Mouse (Mus musculus) liver, embryonic 14.5 days (tissue): ENCODE results near the gene Nup93. TPM values are rescaled to one million over a fixed set of nuclear protein-coding genes. Genes with fewer than 3 reads are reported as not detected.

Experiments used
- ATAC-seq: fragments of 200-750 bp; cut with Nextera tagmentation; 2 replicates; pipeline ENCODE4 v1.8.0; 2017; ENCODE audit warnings: moderate number of reproducible peaks, mild to moderate bottlenecking, moderate library complexity; ENCODE audit not compliant: insufficient read depth
- DNase-seq, 3 experiments: peaks; one replicate each; pipeline ENCODE4 v3.0.0-alpha.2; 2012 to 2013; ENCODE audit warnings: low read depth in 3 of 3, low spot score in 3 of 3
- H3K27ac ChIP-seq: fragments of 300-500 bp; sonication (generic); 2 replicates; pipeline ENCODE4 v1.5.1; 2014; ENCODE audit warnings: moderate library complexity, mild to moderate bottlenecking, control low read depth, inconsistent platforms
- H3K27me3 ChIP-seq: fragments of 300-500 bp; sonication (generic); 2 replicates; pipeline ENCODE4 v1.6.1; 2014; ENCODE audit warnings: mild to moderate bottlenecking, low read length, moderate library complexity; ENCODE audit not compliant: control insufficient read depth, insufficient read depth
- H3K36me3 ChIP-seq: fragments of 300-500 bp; sonication (generic); replicated peaks from 2 replicates; pipeline ENCODE4 v1.6.1; 2014; ENCODE audit warnings: low read depth; ENCODE audit not compliant: control insufficient read depth, insufficient read depth
- H3K4me1 ChIP-seq, 2 experiments: fragments of 200-500 bp in 1 of 2; fragments of 300-500 bp in 1 of 2; sonication (generic) in 1 of 2; replicated peaks; 2 replicates each; pipeline ENCODE4 v1.6.1; 2012 to 2014; ENCODE audit warnings: antibody characterized with exemption in 1 of 2, inconsistent platforms in 1 of 2, low read length in 1 of 2; ENCODE audit not compliant: control insufficient read depth in 2 of 2, insufficient read depth in 2 of 2
- H3K4me2 ChIP-seq: fragments of 300-500 bp; sonication (generic); 2 replicates; pipeline ENCODE4 v1.6.1; 2014; ENCODE audit warnings: low read depth, mild to moderate bottlenecking, control low read depth, moderate library complexity
- H3K4me3 ChIP-seq, 2 experiments: fragments of 200-500 bp in 1 of 2; fragments of 300-500 bp in 1 of 2; sonication (generic) in 1 of 2; 2 replicates each; pipeline ENCODE4 v1.5.1; 2012 to 2014; ENCODE audit warnings: low read depth in 2 of 2, low read length in 2 of 2, mild to moderate bottlenecking in 2 of 2, control low read depth in 1 of 2, inconsistent platforms in 1 of 2, moderate library complexity in 1 of 2; ENCODE audit not compliant: insufficient read depth in 1 of 2
- H3K9ac ChIP-seq: fragments of 300-500 bp; sonication (generic); replicated peaks from 2 replicates; pipeline ENCODE4 v1.6.1; 2014; ENCODE audit warnings: mild to moderate bottlenecking, control low read depth, moderate library complexity
- H3K9me3 ChIP-seq: fragments of 300-500 bp; sonication (generic); 2 replicates; pipeline ENCODE4 v1.6.1; 2016; ENCODE audit warnings: low read length, mixed read lengths; ENCODE audit not compliant: control insufficient read depth
- CTCF ChIP-seq: IDR thresholded peaks from 2 replicates; pipeline ENCODE4 v1.5.1; 2016; ENCODE audit warnings: antibody characterized with exemption, low read depth, control low read depth
- EP300 ChIP-seq: IDR thresholded peaks from 2 replicates; pipeline ENCODE4 v1.6.1; 2016; ENCODE audit warnings: antibody characterized with exemption, low read depth
- WGBS: fragments of 180-500 bp; shearing (Covaris S2); extraction: QIAGEN DNeasy Blood & Tissue Kit; methylation state at CpG from one replicate; pipeline ENCODE4 v1.1.7; 2014; ENCODE audit not compliant: insufficient replicate concordance; 5-methylcytosine and 5-hydroxymethylcytosine counted together
- polyA plus RNA-seq, 2 experiments: library from polyadenylated mRNA; depleted of rRNA in 1 of 2; stranded (reverse) in 1 of 2; unstranded in 1 of 2; fragments of >200 nt; fragmentation: Nextera tagmentation in 1 of 2; extraction: Ambion mirVana in 1 of 2; gene quantifications; 2 replicates each; pipeline versions ENCODE4 v1.2.1 to v1.2.3; 2012 to 2014

Nup93 gene
- polyA plus RNA-seq, 2 experiments, result 28.2 to 38.7 TPM

DNA sequence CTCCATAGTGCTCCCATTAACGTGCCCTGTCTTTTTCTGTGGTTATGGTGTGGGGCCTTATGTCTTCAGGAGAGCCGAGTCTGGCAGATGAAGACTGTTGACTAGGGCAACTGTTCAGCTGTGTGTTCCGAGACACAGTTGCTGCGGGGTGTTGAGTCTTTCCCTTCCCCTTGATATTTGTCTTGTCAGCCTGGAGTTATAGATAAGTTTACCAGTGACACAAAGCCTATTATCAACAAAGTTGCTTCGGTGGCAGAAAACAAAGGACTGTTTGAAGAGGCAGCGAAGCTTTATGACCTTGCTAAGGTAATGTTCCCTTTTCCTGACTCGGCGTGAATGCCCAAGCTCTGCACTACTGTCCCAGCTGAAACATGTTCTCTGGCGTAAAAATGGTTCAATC, 93.3 kb downstream of the Nup93 start:
- H3K27me3 ChIP-seq, result no peaks in the 10 kb centered on the region
- no peaks in the 10 kb centered on the region for H3K9me3 ChIP-seq
- no peak overlapping the region; the same call in 1 of the 2 replicates for H3K4me2 ChIP-seq
- peak; percentile 75 for ATAC-seq
- no peak for DNase-seq
- H3K36me3 ChIP-seq, result peaks cover 34% of the 10 kb centered on the region
- H3K4me3 ChIP-seq, result no peak overlapping the region
- 26% methylated on average over 9 of the region's 9 CpGs for WGBS
- no peak; the same call in 1 of the 2 replicates for TF ChIP-seq EP300
- no peak for TF ChIP-seq CTCF
- no peak overlapping the region; the same call in 1 of the 2 replicates for H3K9ac ChIP-seq
- H3K4me1 ChIP-seq, result peaks cover 8 to 15% of the 10 kb centered on the region in 2 experiments
- peak overlapping the region; percentile 57 for H3K27ac ChIP-seq

DNA sequence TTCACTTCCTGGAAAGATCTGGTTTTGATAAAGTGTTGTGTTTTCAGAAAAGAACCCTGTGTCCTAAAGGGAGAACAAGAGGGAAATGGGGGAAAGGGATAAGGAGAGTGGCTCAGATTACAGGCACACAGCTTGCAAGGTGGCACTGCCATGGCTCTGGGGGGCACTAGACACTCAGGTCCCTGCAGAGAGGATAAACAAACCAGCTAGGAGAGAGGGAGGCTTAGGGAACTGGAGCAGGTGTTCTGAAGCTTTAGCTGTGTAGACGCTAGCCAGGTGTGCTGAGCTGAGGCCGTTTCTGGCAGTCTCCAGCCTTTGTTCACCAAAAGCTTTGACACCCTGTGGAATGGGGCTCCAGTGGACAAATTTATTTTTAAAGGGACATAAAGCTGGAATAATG, 99.7 kb downstream of the Nup93 start:
- Histone ChIP-seq H3K4me2 (no peak overlapping the region), H3K4me1 (no peaks in the 10 kb centered on the region), H3K36me3 (peaks cover 17% of the 10 kb centered on the region), H3K27ac (no peak overlapping the region), H3K9ac (no peak overlapping the region), H3K4me3 (no peak overlapping the region), H3K9me3 (no peaks in the 10 kb centered on the region), H3K27me3 (no peaks in the 10 kb centered on the region)
- TF ChIP-seq EP300 (no peak), CTCF (no peak)
- 71% methylated on average over 2 of the region's 2 CpGs for WGBS
- DNase-seq (no peak), ATAC-seq (no peak)

DNA sequence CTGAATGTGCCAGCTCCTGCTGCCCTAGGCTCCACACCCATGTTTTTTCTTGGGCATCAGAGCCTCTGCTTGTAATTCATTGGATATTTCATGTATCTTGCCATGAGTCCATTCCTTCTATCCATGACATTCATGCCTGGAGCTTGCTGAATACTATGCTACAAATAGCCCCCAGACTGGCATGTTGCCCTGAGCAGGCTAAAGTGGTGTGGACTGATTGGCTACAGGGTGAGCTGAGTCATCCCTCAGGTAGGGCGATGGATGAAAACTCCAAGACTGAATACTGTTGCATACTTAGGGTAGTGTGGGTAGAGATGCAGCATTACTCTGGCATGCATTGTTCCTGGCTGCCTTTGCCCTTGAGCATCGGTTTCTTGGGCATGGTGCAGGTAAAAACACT, 102.9 kb downstream of the Nup93 start:
- DNase-seq (no peak), ATAC-seq (no peak)
- Histone ChIP-seq H3K9ac (no peak overlapping the region), H3K4me2 (no peak overlapping the region), H3K4me1 (no peaks in the 10 kb centered on the region), H3K27me3 (no peaks in the 10 kb centered on the region), H3K36me3 (no peaks in the 10 kb centered on the region), H3K4me3 (no peak overlapping the region), H3K27ac (no peak overlapping the region), H3K9me3 (no peaks in the 10 kb centered on the region)
- TF ChIP-seq EP300 (no peak), CTCF (no peak)
- WGBS, result 71% methylated on average over 2 of the region's 2 CpGs

DNA sequence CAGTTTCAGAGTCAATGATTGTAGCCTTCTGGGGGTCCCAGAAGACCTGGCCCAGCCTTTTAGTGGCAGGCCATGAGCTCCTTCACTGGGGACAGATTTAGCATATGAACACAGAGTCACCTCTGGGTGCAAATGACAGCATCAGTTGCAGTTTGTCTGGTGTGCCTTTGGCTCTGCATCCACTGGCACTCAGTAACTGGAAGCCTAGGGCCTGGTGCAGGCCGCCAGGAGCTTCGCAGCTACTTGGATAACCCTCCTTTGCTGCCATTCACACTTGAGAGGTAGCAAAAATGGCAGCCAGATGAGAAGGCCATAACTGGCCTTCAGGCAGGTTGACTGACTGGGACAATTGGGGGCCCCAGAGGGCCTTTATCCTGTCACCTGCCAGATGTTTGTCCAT, 103.3 kb downstream of the Nup93 start:
- no peak overlapping the region for H3K27ac ChIP-seq
- no peaks in the 10 kb centered on the region for H3K36me3 ChIP-seq
- no peak for TF ChIP-seq CTCF
- no peak for TF ChIP-seq EP300
- 81% methylated on average over 2 of the region's 2 CpGs for WGBS
- ATAC-seq (no peak), DNase-seq (no peak)
- H3K4me2 ChIP-seq, result no peak overlapping the region
- no peaks in the 10 kb centered on the region for H3K27me3 ChIP-seq
- no peak overlapping the region for H3K4me3 ChIP-seq
- no peaks in the 10 kb centered on the region for H3K9me3 ChIP-seq
- no peaks in the 10 kb centered on the region for H3K4me1 ChIP-seq
- H3K9ac ChIP-seq, result no peak overlapping the region

DNA sequence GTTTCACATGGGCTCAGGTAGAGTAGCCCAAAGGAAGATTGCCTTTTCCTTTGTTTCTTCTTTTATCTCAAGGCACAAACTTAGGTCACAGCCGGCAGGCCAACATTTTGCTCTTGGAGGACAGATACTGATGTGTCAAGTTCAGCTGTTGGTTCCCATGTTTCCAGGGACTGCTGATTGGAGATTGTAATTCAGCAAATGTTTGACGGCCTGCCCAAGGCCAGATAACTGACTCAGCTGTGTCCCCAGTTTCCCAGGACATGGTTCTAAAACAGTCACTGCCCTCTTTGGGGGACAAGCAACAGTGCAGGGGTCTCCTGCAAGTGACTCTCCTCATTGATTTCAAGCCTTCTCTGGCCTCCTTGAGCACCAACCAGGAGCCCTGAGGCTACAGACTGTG, 105.7 kb downstream of the Nup93 start:
- ATAC-seq (no peak), DNase-seq (no peak)
- H3K4me2 ChIP-seq, result no peak overlapping the region
- H3K9ac ChIP-seq, result no peak overlapping the region
- H3K27ac ChIP-seq, result no peak overlapping the region
- WGBS, result 53% methylated on average over 2 of the region's 2 CpGs
- no peaks in the 10 kb centered on the region for H3K36me3 ChIP-seq
- no peaks in the 10 kb centered on the region for H3K27me3 ChIP-seq
- H3K9me3 ChIP-seq, result no peaks in the 10 kb centered on the region
- H3K4me3 ChIP-seq, result no peak overlapping the region
- TF ChIP-seq EP300, result no peak
- no peak for TF ChIP-seq CTCF
- H3K4me1 ChIP-seq, result no peaks in the 10 kb centered on the region
